Mouse (Mus musculus): ENCODE measurements around the gene Mfsd4a.
A peak's percentile ranks its signal among the peaks of the same experiment; 100 is the strongest.

Gene Mfsd4a

GRCm38 (mm10) chr1:132016691-132017090 is 51.2 kb downstream of the Mfsd4a start:
- no peak for DNase-seq (ENCODE audit: low spot score)

GRCm38 (mm10) chr1:132014800-132015199 is 53.1 kb downstream of the Mfsd4a start:
- no peak for DNase-seq (ENCODE audit: low spot score)

GRCm38 (mm10) chr1:132012861-132013260 is 55.0 kb downstream of the Mfsd4a start:
- no peak for DNase-seq (ENCODE audit: low spot score)

GRCm38 (mm10) chr1:132011785-132012184 is 56.1 kb downstream of the Mfsd4a start:
- DNase-seq (ENCODE audit: low spot score): no peak

- no peak for DNase-seq (ENCODE audit: low spot score)
These were observed 57.0 kb downstream of the Mfsd4a start for GRCm38 (mm10) chr1:132010632-132011501.

- DNase-seq (ENCODE audit: low spot score): no peak
These were observed 58.8 kb downstream of the Mfsd4a start for GRCm38 (mm10) chr1:132008881-132009644.

GRCm38 (mm10) chr1:132007828-132008827 is 59.7 kb downstream of the Mfsd4a start:
- peak; percentile 80 for DNase-seq (ENCODE audit: low spot score)

- peak; percentile 70 for DNase-seq (ENCODE audit: low spot score)
These were observed 60.5 kb downstream of the Mfsd4a start, which contains the start of gene Elk4 for GRCm38 (mm10) chr1:132007282-132007815. TSS of gene Elk4 (plus strand) at chr1:132007607.

- no peak for DNase-seq (ENCODE audit: low spot score)
These were observed 61.1 kb downstream of the Mfsd4a start for GRCm38 (mm10) chr1:132006721-132007120.

GRCm38 (mm10) chr1:132006046-132006445 is 61.8 kb downstream of the Mfsd4a start:
- DNase-seq (ENCODE audit: low spot score): no peak

GRCm38 (mm10) chr1:132005466-132005865 is 62.4 kb downstream of the Mfsd4a start:
- DNase-seq (ENCODE audit: low spot score): no peak

GRCm38 (mm10) chr1:132004574-132005180 is 63.2 kb downstream of the Mfsd4a start:
- no peak for DNase-seq (ENCODE audit: low spot score)

- DNase-seq (ENCODE audit: low spot score): no peak
These were observed 64.0 kb downstream of the Mfsd4a start for GRCm38 (mm10) chr1:132003817-132004216.

GRCm38 (mm10) chr1:132003111-132003510 is 64.8 kb downstream of the Mfsd4a start:
- DNase-seq (ENCODE audit: low spot score): no peak

- no peak for DNase-seq (ENCODE audit: low spot score)
These were observed 66.0 kb downstream of the Mfsd4a start for GRCm38 (mm10) chr1:132001880-132002330.

GRCm38 (mm10) chr1:132000506-132000905 is 67.4 kb downstream of the Mfsd4a start:
- no peak for DNase-seq (ENCODE audit: low spot score)

GRCm38 (mm10) chr1:131995062-131995461 is 72.8 kb downstream of the Mfsd4a start:
- DNase-seq (ENCODE audit: low spot score): no peak

- no peak for DNase-seq (ENCODE audit: low spot score)
These were observed 74.5 kb downstream of the Mfsd4a start for GRCm38 (mm10) chr1:131993169-131994040.

GRCm38 (mm10) chr1:131992561-131993001 is 75.3 kb downstream of the Mfsd4a start:
- DNase-seq (ENCODE audit: low spot score): no peak

All from ovary, postnatal 10 days (tissue).